Mouse (Mus musculus): Measurements from ENCODE around the gene B4galt5.

DNA sequence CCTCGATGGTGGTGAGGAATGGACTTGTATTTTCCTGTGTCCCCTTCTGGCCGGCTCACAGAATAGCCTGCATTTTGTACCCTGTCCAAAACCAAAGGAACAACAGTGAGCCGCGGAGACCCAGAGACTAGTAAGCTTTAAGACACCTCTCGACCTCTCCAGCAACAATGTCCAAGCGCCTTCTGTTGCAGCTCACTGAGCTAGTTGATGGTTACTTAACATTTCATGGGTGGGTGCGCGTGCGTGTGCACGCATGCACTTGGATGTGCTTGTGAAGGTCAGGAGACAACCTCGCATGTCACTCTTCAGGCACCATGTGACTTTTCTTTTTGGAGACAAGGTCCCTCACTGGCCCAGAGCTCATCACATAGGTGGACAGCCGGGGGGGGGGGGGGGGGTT lies 47.0 kb downstream of the B4galt5 start:
- TF ChIP-seq POLR2A (IDR thresholded peaks at IDR 0.05; ENCODE audit: control insufficient read depth in 1 of 2, insufficient read depth in 1 of 2, low read depth in 1 of 2, low read length in 2 of 2, poor library complexity in 1 of 2), result no peak
- no peak for TF ChIP-seq CTCF (IDR thresholded peaks at IDR 0.05 in 2 of 3, conservative IDR thresholded peaks at IDR 0.05 in 1 of 3; ENCODE audit: control insufficient read depth in 1 of 3, insufficient read depth in 1 of 3, low read depth in 2 of 3, low read length in 3 of 3, poor library complexity in 1 of 3, severe bottlenecking in 1 of 3)
- TF ChIP-seq EP300 (IDR thresholded peaks at IDR 0.05; ENCODE audit: low read depth in 1 of 2, low read length in 2 of 2), result no peak
- no peak for TF ChIP-seq POLR2AphosphoS2 (IDR thresholded peaks at IDR 0.05; ENCODE audit: low read length)
- no peak for TF ChIP-seq ZC3H11A (IDR thresholded peaks at IDR 0.05; ENCODE audit: low read depth, low read length)
- TF ChIP-seq NRF1 (IDR thresholded peaks at IDR 0.05; ENCODE audit: insufficient read depth, low read depth, low read length, poor library complexity, severe bottlenecking), result no peak
- TF ChIP-seq E2F4 (IDR thresholded peaks at IDR 0.05; ENCODE audit: borderline replicate concordance, low read depth, low read length), result no peak
